Comparison of ENCODE assay signal across 34 mouse cellular contexts in genomic region chr1:67045100-67045499, GRCm38 (mm10). TPM values are rescaled to one million over a fixed set of nuclear protein-coding genes. Genes with fewer than 3 reads are reported as not detected.
DNase-seq lines count a peak whose midpoint lies in the region; ATAC-seq and TF ChIP-seq lines count a peak whose summit lies in the region.
"Had no signal": no experiment of that assay in that cellular context is flagged by ENCODE, and none has a peak within 500 bp of the region (broad histone marks: within the 10 kb centered on the region; RNA-seq: fewer than 3 reads in every experiment).

No protein-coding gene starts in this region.

- no peaks in the 10 kb centered on the region for H3K4me1 ChIP-seq in liver, embryonic 11.5 days (replicated peaks; ENCODE audit: control insufficient read depth, insufficient read depth, low read length)
- 0 out of 2 replicates have a peak, but pooled peaks cover 5% of the 10 kb centered on the region for H3K4me1 ChIP-seq in liver, embryonic 12.5 days
- no peaks in the 10 kb centered on the region for H3K4me1 ChIP-seq in stomach, embryonic 14.5 days (ENCODE audit: control insufficient read depth, insufficient read depth, low read length)
- no peaks in the 10 kb centered on the region for H3K4me1 ChIP-seq in stomach, postnatal 0 days (replicated peaks; ENCODE audit: control insufficient read depth, insufficient read depth)
- H3K4me1 ChIP-seq in stomach, embryonic 15.5 days, result no peaks in the 10 kb centered on the region
- H3K4me1 ChIP-seq in forebrain, embryonic 11.5 days (replicated peaks; ENCODE audit: control insufficient read depth, insufficient read depth, low read length), result 0 out of 2 replicates have a peak, but pooled peaks cover 1% of the 10 kb centered on the region
- H3K4me1 ChIP-seq: embryonic facial prominence, embryonic 15.5 days; heart, embryonic 12.5 days; hindbrain, embryonic 15.5 days; kidney, embryonic 15.5 days; midbrain, embryonic 12.5 days; neural tube, embryonic 12.5 days had no signal

- peak; percentile 14 for DNase-seq in liver, embryonic 11.5 days (ENCODE audit: low spot score)
- no peak for DNase-seq in stomach, postnatal 0 days (ENCODE audit: low spot score)
- peak; percentile 24 for DNase-seq in hindlimb bud, embryonic 11.5 days (ENCODE audit: extremely low spot score, low read depth, low spot score)
- DNase-seq in forebrain, embryonic 11.5 days (ENCODE audit: low spot score), result no peak
- DNase-seq in testis, postnatal 10 days (ENCODE audit: low spot score), result no peak
- DNase-seq: adrenal gland, adult 2 months; adrenal gland, postnatal 36 days; cerebellum, adult 18-20 months; cerebellum, postnatal 10 days; gastrocnemius, postnatal 25 days; heart, adult 2 months; kidney, adult 18-20 months; kidney, postnatal 36 days; left cerebral cortex, postnatal 4 days; lung, postnatal 36 days; right cerebral cortex, adult 18-20 months; right cerebral cortex, postnatal 4 days; thymus, adult 18-20 months; thymus, postnatal 36 days had no signal

- no peak overlapping the region for H3K27ac ChIP-seq in liver, embryonic 11.5 days (ENCODE audit: low read depth, low read length)
- no peak overlapping the region for H3K27ac ChIP-seq in liver, embryonic 12.5 days
- 0 out of 2 replicates have a peak overlapping the region, but pooled peaks have one; percentile 52 for H3K27ac ChIP-seq in stomach, embryonic 14.5 days (ENCODE audit: low read length)
- no peak overlapping the region for H3K27ac ChIP-seq in stomach, postnatal 0 days (replicated peaks)
- peak overlapping the region; percentile 35; the same call in 1 of the 2 replicates for H3K27ac ChIP-seq in stomach, embryonic 15.5 days
- no peak overlapping the region for H3K27ac ChIP-seq in forebrain, embryonic 11.5 days (ENCODE audit: low read depth, low read length)
- H3K27ac ChIP-seq: embryonic facial prominence, embryonic 15.5 days; heart, adult 2 months; hindbrain, embryonic 15.5 days; kidney, embryonic 15.5 days; layer of hippocampus, adult 2 months; liver, embryonic 15.5 days; midbrain, embryonic 12.5 days; neural tube, embryonic 12.5 days had no signal

- no peak for TF ChIP-seq EP300 in stomach, postnatal 0 days (optimal IDR thresholded peaks at IDR 0.05)

- no peak for ATAC-seq in liver, embryonic 11.5 days (replicated peaks; ENCODE audit: low FRiP score)
- no peak for ATAC-seq in liver, embryonic 12.5 days
- ATAC-seq in stomach, embryonic 14.5 days (ENCODE audit: insufficient number of reproducible peaks, insufficient read depth, low FRiP score, low read depth), result no peak
- ATAC-seq in stomach, postnatal 0 days (ENCODE audit: low FRiP score, low TSS enrichment), result no peak
- no peak for ATAC-seq in stomach, embryonic 15.5 days (ENCODE audit: insufficient read depth, low FRiP score, low read depth)
- no peak for ATAC-seq in forebrain, embryonic 11.5 days (replicated peaks; ENCODE audit: low FRiP score)
- ATAC-seq: activated CD4-positive, CD25-positive, alpha-beta regulatory T cell, adult 4 months; forebrain, embryonic 14.5 days had no signal

- no peak for TF ChIP-seq CTCF in stomach, postnatal 0 days (IDR thresholded peaks at IDR 0.05; ENCODE audit: low read depth)

- WGBS in liver, embryonic 11.5 days, result 61% methylated on average over 1 of the region's 1 CpGs
- WGBS in liver, embryonic 12.5 days (ENCODE audit: insufficient replicate concordance), result 36% methylated on average over 1 of the region's 1 CpGs
- WGBS in stomach, embryonic 14.5 days, result 34% methylated on average over 1 of the region's 1 CpGs
- 41% methylated on average over 1 of the region's 1 CpGs for WGBS in stomach, postnatal 0 days
- 37% methylated on average over 1 of the region's 1 CpGs for WGBS in stomach, embryonic 15.5 days
- WGBS in forebrain, embryonic 11.5 days, result 71% methylated on average over 1 of the region's 1 CpGs

- H3K9me3 ChIP-seq in liver, embryonic 11.5 days (ENCODE audit: control insufficient read depth, low read length), result no peaks in the 10 kb centered on the region
- no peaks in the 10 kb centered on the region for H3K9me3 ChIP-seq in liver, embryonic 12.5 days (replicated peaks)
- H3K9me3 ChIP-seq in stomach, embryonic 14.5 days (ENCODE audit: control insufficient read depth, low read depth, low read length), result no peaks in the 10 kb centered on the region
- no peaks in the 10 kb centered on the region for H3K9me3 ChIP-seq in stomach, postnatal 0 days (ENCODE audit: control insufficient read depth, low read length)
- H3K9me3 ChIP-seq in stomach, embryonic 15.5 days, result no peaks in the 10 kb centered on the region
- H3K9me3 ChIP-seq in forebrain, embryonic 11.5 days (ENCODE audit: control insufficient read depth, low read length), result no peaks in the 10 kb centered on the region
- H3K9me3 ChIP-seq: embryonic facial prominence, embryonic 15.5 days; heart, embryonic 12.5 days; hindbrain, embryonic 15.5 days; kidney, embryonic 15.5 days; liver, embryonic 15.5 days; megakaryocyte, embryonic 14.5 days; midbrain, embryonic 12.5 days; neural tube, embryonic 12.5 days had no signal

- no peak overlapping the region for H3K4me2 ChIP-seq in liver, embryonic 11.5 days
- H3K4me2 ChIP-seq in liver, embryonic 12.5 days, result no peak overlapping the region
- H3K4me2 ChIP-seq in stomach, embryonic 14.5 days (replicated peaks; ENCODE audit: low read depth, low read length), result no peak overlapping the region
- no peak overlapping the region for H3K4me2 ChIP-seq in stomach, postnatal 0 days (replicated peaks; ENCODE audit: low read depth)
- H3K4me2 ChIP-seq in stomach, embryonic 15.5 days, result no peak overlapping the region
- H3K4me2 ChIP-seq in forebrain, embryonic 11.5 days (ENCODE audit: low read depth, low read length, severe bottlenecking), result no peak overlapping the region
- H3K4me2 ChIP-seq: embryonic facial prominence, embryonic 15.5 days; heart, embryonic 12.5 days; hindbrain, embryonic 15.5 days; kidney, embryonic 15.5 days; liver, embryonic 15.5 days; midbrain, embryonic 12.5 days; neural tube, embryonic 12.5 days had no signal

- H3K27me3 ChIP-seq in liver, embryonic 11.5 days (replicated peaks; ENCODE audit: control insufficient read depth, insufficient read depth, low read length), result no peaks in the 10 kb centered on the region
- H3K27me3 ChIP-seq in liver, embryonic 12.5 days (replicated peaks), result no peaks in the 10 kb centered on the region
- no peaks in the 10 kb centered on the region for H3K27me3 ChIP-seq in stomach, embryonic 14.5 days (ENCODE audit: control insufficient read depth, insufficient read depth, low read length)
- H3K27me3 ChIP-seq in stomach, postnatal 0 days (ENCODE audit: control insufficient read depth, insufficient read depth, low read length), result no peaks in the 10 kb centered on the region
- no peaks in the 10 kb centered on the region for H3K27me3 ChIP-seq in stomach, embryonic 15.5 days (replicated peaks)
- no peaks in the 10 kb centered on the region for H3K27me3 ChIP-seq in forebrain, embryonic 11.5 days (ENCODE audit: control insufficient read depth, insufficient read depth, low read length)
- H3K27me3 ChIP-seq: embryonic facial prominence, embryonic 15.5 days; heart, embryonic 12.5 days; hindbrain, embryonic 15.5 days; kidney, embryonic 15.5 days; liver, embryonic 15.5 days; megakaryocyte, embryonic 14.5 days; midbrain, embryonic 12.5 days; neural tube, embryonic 12.5 days had no signal

- H3K9ac ChIP-seq in liver, embryonic 11.5 days (ENCODE audit: low read depth, low read length), result no peak overlapping the region
- no peak overlapping the region for H3K9ac ChIP-seq in liver, embryonic 12.5 days
- H3K9ac ChIP-seq in stomach, embryonic 14.5 days (replicated peaks; ENCODE audit: low read depth, low read length), result no peak overlapping the region
- no peak overlapping the region for H3K9ac ChIP-seq in stomach, postnatal 0 days (ENCODE audit: low read length)
- no peak overlapping the region for H3K9ac ChIP-seq in stomach, embryonic 15.5 days
- H3K9ac ChIP-seq in forebrain, embryonic 11.5 days (ENCODE audit: low read length), result no peak overlapping the region
- H3K9ac ChIP-seq: embryonic facial prominence, embryonic 15.5 days; heart, embryonic 12.5 days; hindbrain, embryonic 15.5 days; kidney, embryonic 15.5 days; liver, embryonic 15.5 days; midbrain, embryonic 12.5 days; neural tube, embryonic 12.5 days had no signal

- H3K36me3 ChIP-seq in liver, embryonic 11.5 days (ENCODE audit: control insufficient read depth, insufficient read depth, low read length), result no peaks in the 10 kb centered on the region
- no peaks in the 10 kb centered on the region for H3K36me3 ChIP-seq in liver, embryonic 12.5 days
- H3K36me3 ChIP-seq in stomach, embryonic 14.5 days (ENCODE audit: control insufficient read depth, insufficient read depth, low read length), result no peaks in the 10 kb centered on the region
- H3K36me3 ChIP-seq in stomach, postnatal 0 days (ENCODE audit: control insufficient read depth, insufficient read depth, low read length), result no peaks in the 10 kb centered on the region
- no peaks in the 10 kb centered on the region for H3K36me3 ChIP-seq in stomach, embryonic 15.5 days
- no peaks in the 10 kb centered on the region for H3K36me3 ChIP-seq in forebrain, embryonic 11.5 days (ENCODE audit: control insufficient read depth, insufficient read depth, low read length)
- H3K36me3 ChIP-seq: embryonic facial prominence, embryonic 15.5 days; heart, embryonic 12.5 days; hindbrain, embryonic 15.5 days; kidney, embryonic 15.5 days; liver, embryonic 15.5 days; midbrain, embryonic 12.5 days; neural tube, embryonic 12.5 days had no signal

- H3K4me3 ChIP-seq in liver, embryonic 11.5 days (ENCODE audit: low read depth, low read length), result no peak overlapping the region
- no peak overlapping the region for H3K4me3 ChIP-seq in liver, embryonic 12.5 days
- H3K4me3 ChIP-seq in stomach, embryonic 14.5 days (ENCODE audit: low read depth, low read length), result no peak overlapping the region
- H3K4me3 ChIP-seq in stomach, postnatal 0 days (ENCODE audit: low read depth, low read length), result no peak overlapping the region
- H3K4me3 ChIP-seq in stomach, embryonic 15.5 days (replicated peaks), result no peak overlapping the region
- no peak overlapping the region for H3K4me3 ChIP-seq in forebrain, embryonic 11.5 days (ENCODE audit: low read depth, low read length)
- H3K4me3 ChIP-seq: embryonic facial prominence, embryonic 15.5 days; heart, adult 2 months; heart, embryonic 12.5 days; hindbrain, embryonic 15.5 days; kidney, embryonic 15.5 days; layer of hippocampus, adult 2 months; liver, embryonic 15.5 days; megakaryocyte, embryonic 14.5 days; midbrain, embryonic 12.5 days; myocyte; neural tube, embryonic 12.5 days had no signal

RNA-seq across cellular contexts. Expression of gene Lancl1, which starts 6.4 kb away (rescaled TPM):
- polyA plus RNA-seq in liver, embryonic 11.5 days (2014; fragmentation: Nextera tagmentation; extraction: Ambion mirVana), result 48.8 and 49.0 TPM in 2 replicates
- 27.6 and 31.9 TPM in 2 replicates for polyA plus RNA-seq in liver, embryonic 12.5 days (2016; fragmentation: Nextera tagmentation; extraction: Ambion mirVana)
- polyA plus RNA-seq in stomach, embryonic 14.5 days (2014; fragmentation: Nextera tagmentation; extraction: Ambion mirVana), result 127 and 142 TPM in 2 replicates
- 49.4 and 56.3 TPM in 2 replicates for polyA plus RNA-seq in stomach, postnatal 0 days (2015; fragmentation: Nextera tagmentation; extraction: Ambion mirVana)
- 78.8 and 88.5 TPM in 2 replicates for polyA plus RNA-seq in stomach, embryonic 15.5 days (2015; fragmentation: Nextera tagmentation; extraction: Ambion mirVana)
- 75.4 and 85.7 TPM in 2 replicates for polyA plus RNA-seq in forebrain, embryonic 11.5 days (2014; fragmentation: Nextera tagmentation; extraction: Ambion mirVana)

Comparison
In these comparisons a context has a peak if more than half of its experiments do, and no peak if none do; other contexts are left out.
1. H3K27ac ChIP-seq: peak in stomach, embryonic 14.5 days (single experiment) and stomach, embryonic 15.5 days (single experiment); none in liver, embryonic 11.5 days (single experiment), liver, embryonic 12.5 days (single experiment), stomach, postnatal 0 days (single experiment) and forebrain, embryonic 11.5 days (single experiment).
2. DNase-seq: peak in liver, embryonic 11.5 days (single experiment) and hindlimb bud, embryonic 11.5 days (single experiment); none in stomach, postnatal 0 days (single experiment), forebrain, embryonic 11.5 days (single experiment) and testis, postnatal 10 days (single experiment).